Comparison of ENCODE assay signal across 8 mouse cellular contexts in genomic region chr12:79190931-79191673, GRCm38 (mm10). TPM values are rescaled to one million over a fixed set of nuclear protein-coding genes. Genes with fewer than 3 reads are reported as not detected.
A peak's percentile ranks its signal among the peaks of the same experiment; 100 is the strongest.
DNase-seq lines count a peak whose midpoint lies in the region; ATAC-seq and TF ChIP-seq lines count a peak whose summit lies in the region.

No protein-coding gene starts in this region.

- under 1% methylated on average over 18 of the region's 18 CpGs for WGBS in midbrain, postnatal 0 days

- no peaks in the 10 kb centered on the region for H3K27me3 ChIP-seq in midbrain, postnatal 0 days (ENCODE audit: insufficient read depth, low read length)
- no peaks in the 10 kb centered on the region for H3K27me3 ChIP-seq in splenic B cell, adult 2 months (ENCODE audit: control insufficient read depth, insufficient read depth, low read length, poor library complexity, severe bottlenecking)

- peak; percentile 91 for ATAC-seq in granulocyte monocyte progenitor cell, adult 5-6 weeks (replicated peaks; ENCODE audit: poor library complexity, severe bottlenecking)
- peak; percentile 95 for ATAC-seq in midbrain, postnatal 0 days (ENCODE audit: low FRiP score)

- TF ChIP-seq CTCF in midbrain, postnatal 0 days (IDR thresholded peaks at IDR 0.05) = peak; percentile 59

- peak overlapping the region; percentile 64 for H3K4me2 ChIP-seq in midbrain, postnatal 0 days (ENCODE audit: low read depth, low read length, poor library complexity, severe bottlenecking)

- peaks cover 14% of the 10 kb centered on the region; the same call in 1 of the 2 replicates for H3K36me3 ChIP-seq in midbrain, postnatal 0 days (ENCODE audit: insufficient read depth, low read length)
- peaks cover 7% of the 10 kb centered on the region for H3K36me3 ChIP-seq in splenic B cell, adult 2 months (ENCODE audit: control insufficient read depth, insufficient read depth, low read length, poor library complexity, severe bottlenecking)

- peak overlapping the region; percentile 56 for H3K9ac ChIP-seq in midbrain, postnatal 0 days (replicated peaks; ENCODE audit: low read length, poor library complexity, severe bottlenecking)

- peaks cover 7% of the 10 kb centered on the region for H3K4me1 ChIP-seq in midbrain, postnatal 0 days (ENCODE audit: insufficient read depth, low read length)

- DNase-seq in 416B (ENCODE audit: low read depth) (peak; percentile 94), adipocyte (ENCODE audit: low spot score) (peak; percentile 71), liver (peak; percentile 90)
- peak; percentile 89 for DNase-seq in embryo, embryonic 10.5 days (ENCODE audit: low spot score)
- DNase-seq in kidney, adult 9 months = peak; percentile 58
- DNase-seq in midbrain, postnatal 0 days (ENCODE audit: low spot score) = peak; percentile 93
- peak; percentile 84 for DNase-seq in splenic B cell, adult 2 months (ENCODE audit: low read depth, low spot score)

- H3K9me3 ChIP-seq in midbrain, postnatal 0 days (ENCODE audit: low read length) = no peaks in the 10 kb centered on the region

- peak overlapping the region; percentile 58 for H3K4me3 ChIP-seq in midbrain, postnatal 0 days (ENCODE audit: low read depth, low read length)

- H3K27ac ChIP-seq in midbrain, postnatal 0 days (ENCODE audit: low read depth, low read length) = peak overlapping the region; percentile 72

RNA-seq across cellular contexts. Expression of gene Rdh11, which starts 1.0 kb away (rescaled TPM):
- 3.5 and 5.2 TPM in 2 replicates for total RNA-seq in granulocyte monocyte progenitor cell, adult 5-6 weeks (2014; fragmentation: Nextera tagmentation)
- total RNA-seq in granulocyte monocyte progenitor cell, adult 5-6 weeks (2017) = 20.9 and 21.2 TPM in 2 replicates
- total RNA-seq in midbrain, postnatal 0 days (2014; rRNA removed) = 46.8 and 50.8 TPM in 2 replicates
- polyA plus RNA-seq in midbrain, postnatal 0 days (2015; fragmentation: Nextera tagmentation; extraction: Ambion mirVana) = 35.3 and 40.9 TPM in 2 replicates

RNA-seq across cellular contexts. Expression of gene Rdh12, which starts 17.6 kb away (rescaled TPM):
- total RNA-seq in granulocyte monocyte progenitor cell, adult 5-6 weeks (2014; fragmentation: Nextera tagmentation) = 2.5 and 2.7 TPM in 2 replicates
- 5.1 and 8.8 TPM in 2 replicates for total RNA-seq in granulocyte monocyte progenitor cell, adult 5-6 weeks (2017)
- total RNA-seq in midbrain, postnatal 0 days (2014; rRNA removed) = 0.93 and 1.3 TPM in 2 replicates
- 1.0 and 1.3 TPM in 2 replicates for polyA plus RNA-seq in midbrain, postnatal 0 days (2015; fragmentation: Nextera tagmentation; extraction: Ambion mirVana)

RNA-seq across cellular contexts. Expression of gene Vti1b, which starts 18.6 kb away (rescaled TPM):
- total RNA-seq in granulocyte monocyte progenitor cell, adult 5-6 weeks (2014; fragmentation: Nextera tagmentation) = 48.7 and 57.1 TPM in 2 replicates
- total RNA-seq in granulocyte monocyte progenitor cell, adult 5-6 weeks (2017) = 142 and 217 TPM in 2 replicates
- total RNA-seq in midbrain, postnatal 0 days (2014; rRNA removed) = 83.0 and 98.8 TPM in 2 replicates
- polyA plus RNA-seq in midbrain, postnatal 0 days (2015; fragmentation: Nextera tagmentation; extraction: Ambion mirVana) = 228 and 230 TPM in 2 replicates

Comparison
In these comparisons a context has a peak if more than half of its experiments do, and no peak if none do; other contexts are left out.
1. Peak in every context shown above with its lines: DNase-seq, ATAC-seq, H3K4me3 ChIP-seq and H3K27ac ChIP-seq.